ENCODE assay signal across 10 mouse cellular contexts in the genomic region with DNA sequence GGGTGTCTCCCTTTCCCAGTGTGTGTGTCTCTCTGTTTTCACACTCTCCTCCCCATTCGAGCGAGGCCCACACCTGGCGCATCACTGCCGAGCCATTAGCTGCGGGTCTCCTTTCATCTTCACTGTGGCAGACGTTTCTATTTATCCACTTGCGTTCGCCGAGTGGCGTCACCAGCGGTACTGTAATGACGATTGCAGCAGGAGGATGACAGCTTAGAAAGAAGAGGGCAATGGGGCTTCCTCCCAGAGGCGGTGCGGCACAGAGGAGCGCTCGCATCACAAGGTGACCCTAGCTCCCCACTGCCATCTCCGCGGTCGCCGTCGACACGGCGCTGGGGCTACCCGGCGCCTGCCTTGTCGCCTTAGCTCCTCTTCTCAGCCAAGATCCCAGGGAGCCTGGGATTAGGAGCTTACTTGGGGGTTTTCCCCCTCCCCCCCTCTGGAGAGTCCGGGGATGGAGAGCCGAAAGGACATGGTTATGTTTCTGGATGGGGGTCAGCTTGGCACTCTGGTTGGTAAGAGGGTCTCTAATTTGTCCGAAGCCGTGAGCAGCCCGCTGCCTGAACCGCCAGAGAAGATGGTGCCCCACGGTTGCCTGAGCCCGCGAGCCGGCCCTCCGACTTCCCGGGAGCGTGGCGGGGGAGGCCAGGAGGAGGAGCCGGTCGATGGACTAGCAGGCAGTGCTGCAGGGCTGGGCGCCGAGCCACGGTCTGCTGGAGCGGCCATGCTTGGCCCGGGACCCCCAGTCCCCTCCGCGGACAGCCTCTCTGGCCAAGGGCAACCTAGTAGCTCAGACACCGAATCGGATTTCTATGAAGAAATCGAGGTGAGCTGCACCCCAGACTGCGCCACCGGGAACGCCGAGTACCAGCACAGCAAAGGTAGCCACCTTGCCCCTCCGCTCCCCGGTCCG. TPM values are rescaled to one million over a fixed set of nuclear protein-coding genes. Genes with fewer than 3 reads are reported as not detected.
DNase-seq lines count a peak whose midpoint lies in the region; ATAC-seq and TF ChIP-seq lines count a peak whose summit lies in the region.
"Had no signal": no experiment of that assay in that cellular context is flagged by ENCODE, and none has a peak within 500 bp of the region (broad histone marks: within the 10 kb centered on the region; RNA-seq: fewer than 3 reads in every experiment).

Evx1 (plus strand) TSS at position 108 of the 913 bp plus-strand sequence.

- no peak for TF ChIP-seq POLR2A in ES-Bruce4 (IDR thresholded peaks at IDR 0.05; ENCODE audit: insufficient read depth, low read length)

- ATAC-seq in heart, embryonic 16.5 days (replicated peaks; ENCODE audit: extremely low read depth, insufficient read depth, low FRiP score) = no peak
- ATAC-seq in midbrain, embryonic 11.5 days (ENCODE audit: low FRiP score) = no peak

- no peaks in the 10 kb centered on the region for H3K9me3 ChIP-seq in ES-Bruce4 (replicated peaks; ENCODE audit: control insufficient read depth, insufficient read depth, low read length, poor library complexity, severe bottlenecking)
- H3K9me3 ChIP-seq in heart, embryonic 16.5 days (replicated peaks; ENCODE audit: control insufficient read depth, low read length) = no peaks in the 10 kb centered on the region
- no peaks in the 10 kb centered on the region for H3K9me3 ChIP-seq in midbrain, embryonic 11.5 days (ENCODE audit: control insufficient read depth, low read length)

- H3K4me3 ChIP-seq in ES-Bruce4 (ENCODE audit: low read depth, low read length) = peak within 1 kb of the TSS; percentile 27
- peak within 1 kb of the TSS; percentile 17; the same call in 1 of the 2 replicates for H3K4me3 ChIP-seq in heart, embryonic 16.5 days (ENCODE audit: low read length)
- 0 out of 2 replicates have a peak within 1 kb of the TSS, but pooled peaks have one; percentile 1 for H3K4me3 ChIP-seq in midbrain, embryonic 11.5 days (ENCODE audit: low read depth, low read length)

- peak within 1 kb of the TSS; percentile 29; the same call in 1 of the 2 replicates for H3K4me2 ChIP-seq in heart, embryonic 16.5 days (ENCODE audit: low read depth, low read length)
- no peak within 1 kb of the TSS; the same call in 1 of the 2 replicates for H3K4me2 ChIP-seq in midbrain, embryonic 11.5 days

- no peak for TF ChIP-seq EP300 in ES-Bruce4 (IDR thresholded peaks at IDR 0.05; ENCODE audit: insufficient read depth, low read depth, low read length)

- under 1% methylated on average over 59 of the region's 59 CpGs for WGBS in heart, embryonic 16.5 days
- under 1% methylated on average over 59 of the region's 59 CpGs for WGBS in midbrain, embryonic 11.5 days

- TF ChIP-seq CTCF in ES-Bruce4 (IDR thresholded peaks at IDR 0.05; ENCODE audit: low read depth, low read length) = no peak

- peak; percentile 40 for DNase-seq in gastrocnemius, postnatal 10 days
- DNase-seq in gastrocnemius, adult 18-20 months (ENCODE audit: low spot score) = no peak
- peak; percentile 95 for DNase-seq in midbrain, embryonic 11.5 days (ENCODE audit: low spot score, missing footprints)
- DNase-seq in right cerebral cortex, adult 18-20 months = no peak
- DNase-seq in right cerebral cortex, postnatal 10 days (ENCODE audit: low spot score in 2 of 2) = no peak
- DNase-seq in right cerebral cortex, postnatal 4 days = no peak

- peaks cover 55% of the 10 kb centered on the region for H3K27me3 ChIP-seq in ES-Bruce4 (ENCODE audit: control insufficient read depth, insufficient read depth, low read length, poor library complexity, severe bottlenecking)
- H3K27me3 ChIP-seq in heart, embryonic 16.5 days (ENCODE audit: control insufficient read depth, insufficient read depth, low read length) = peaks cover 97% of the 10 kb centered on the region
- H3K27me3 ChIP-seq in midbrain, embryonic 11.5 days (ENCODE audit: control insufficient read depth, insufficient read depth, low read length) = peaks cover 98% of the 10 kb centered on the region

- no peak within 1 kb of the TSS for H3K27ac ChIP-seq in ES-Bruce4 (ENCODE audit: insufficient read depth, low read length)
- H3K27ac ChIP-seq in heart, embryonic 16.5 days (ENCODE audit: low read length) = no peak within 1 kb of the TSS
- H3K27ac ChIP-seq in midbrain, embryonic 11.5 days (ENCODE audit: low read depth, low read length) = no peak within 1 kb of the TSS

- H3K4me1 ChIP-seq in ES-Bruce4 (ENCODE audit: control insufficient read depth, insufficient read depth, low read length) = no peaks in the 10 kb centered on the region
- peaks cover 9% of the 10 kb centered on the region for H3K4me1 ChIP-seq in heart, embryonic 16.5 days (ENCODE audit: control insufficient read depth, insufficient read depth, low read length)
- peaks cover 6% of the 10 kb centered on the region for H3K4me1 ChIP-seq in midbrain, embryonic 11.5 days (ENCODE audit: control insufficient read depth, insufficient read depth, low read length)

- H3K36me3 ChIP-seq in ES-Bruce4 (ENCODE audit: control insufficient read depth, insufficient read depth, low read length, poor library complexity, severe bottlenecking) = no peaks in the 10 kb centered on the region
- no peaks in the 10 kb centered on the region for H3K36me3 ChIP-seq in heart, embryonic 16.5 days (ENCODE audit: control insufficient read depth, insufficient read depth)
- no peaks in the 10 kb centered on the region for H3K36me3 ChIP-seq in midbrain, embryonic 11.5 days (ENCODE audit: control insufficient read depth, insufficient read depth, low read length)

- H3K9ac ChIP-seq in ES-Bruce4 (ENCODE audit: low read depth, poor library complexity, severe bottlenecking) = 0 out of 2 replicates have a peak within 1 kb of the TSS, but pooled peaks have one; percentile 4
- no peak within 1 kb of the TSS for H3K9ac ChIP-seq in heart, embryonic 16.5 days (ENCODE audit: low read length)
- H3K9ac ChIP-seq in midbrain, embryonic 11.5 days (ENCODE audit: low read length) = no peak within 1 kb of the TSS

RNA-seq across cellular contexts. Expression of gene Evx1, which starts in this region (rescaled TPM):
- total RNA-seq in gastrocnemius, postnatal 10 days (2021) = not detected
- total RNA-seq in gastrocnemius, adult 18-20 months (2021) = not detected
- polyA plus RNA-seq in ES-Bruce4 (2011; ENCODE audit: insufficient read depth, insufficient read length, low read depth, missing spikeins) = 0.63 and 0.68 TPM in 2 replicates
- polyA plus RNA-seq in heart, embryonic 16.5 days (2015; fragmentation: Nextera tagmentation; extraction: Ambion mirVana) = 0.06 TPM in 1 of 2 replicates, not detected in the other
- polyA plus RNA-seq in midbrain, embryonic 11.5 days (2014; fragmentation: Nextera tagmentation; extraction: Ambion mirVana) = 0.23 and 0.30 TPM in 2 replicates
- total RNA-seq: common myeloid progenitor, adult 5-6 weeks; MEL had no signal

Comparison
In these comparisons a context has a peak if more than half of its experiments do, and no peak if none do; other contexts are left out.
1. Peak in DNase-seq in gastrocnemius, postnatal 10 days; RNA of the gene not detected or under 1 TPM.
2. Peak in DNase-seq and H3K4me3 ChIP-seq in midbrain, embryonic 11.5 days; RNA of the gene not detected or under 1 TPM.